Mouse (Mus musculus) limb, embryonic 14.5 days (tissue): ENCODE results near the gene Cobll1. TPM values are rescaled to one million over a fixed set of nuclear protein-coding genes. Genes with fewer than 3 reads are reported as not detected.
A peak's percentile ranks its signal among the peaks of the same experiment; 100 is the strongest.

ENCODE experiments used
- ATAC-seq: fragments of 200-750 bp; cut with Nextera tagmentation; 2 replicates; pipeline ENCODE4 v1.8.0; 2017; ENCODE audit warnings: low read depth, moderate number of reproducible peaks, moderate TSS enrichment; ENCODE audit not compliant: low FRiP score
- DNase-seq: peaks from one replicate; pipeline ENCODE4 v3.0.0-alpha.2; 2015; ENCODE audit warnings: low spot score
- H3K27ac ChIP-seq: fragments of 300-500 bp; sonication (generic); replicated peaks from 2 replicates; pipeline ENCODE4 v1.5.1; 2014; ENCODE audit warnings: low read depth, mild to moderate bottlenecking, low read length, moderate library complexity, mixed read lengths
- H3K27me3 ChIP-seq: fragments of 300-500 bp; sonication (generic); 2 replicates; pipeline ENCODE4 v1.6.1; 2014; ENCODE audit warnings: low read length, mixed read lengths; ENCODE audit not compliant: control insufficient read depth, insufficient read depth
- H3K36me3 ChIP-seq: fragments of 300-500 bp; sonication (generic); 2 replicates; pipeline ENCODE4 v1.6.1; 2014; ENCODE audit warnings: mild to moderate bottlenecking, low read length, moderate library complexity, mixed read lengths; ENCODE audit not compliant: control insufficient read depth, insufficient read depth
- H3K4me1 ChIP-seq: fragments of 300-500 bp; sonication (generic); 2 replicates; pipeline ENCODE4 v1.6.1; 2014; ENCODE audit warnings: antibody characterized with exemption, low read length, mixed read lengths; ENCODE audit not compliant: control insufficient read depth, insufficient read depth
- H3K4me2 ChIP-seq: fragments of 300-500 bp; sonication (generic); replicated peaks from 2 replicates; pipeline ENCODE4 v1.6.1; 2014; ENCODE audit warnings: low read depth, mild to moderate bottlenecking, low read length, moderate library complexity; ENCODE audit not compliant: severe bottlenecking
- H3K4me3 ChIP-seq: fragments of 300-500 bp; sonication (generic); replicated peaks from 2 replicates; pipeline ENCODE4 v1.5.1; 2014; ENCODE audit warnings: low read length
- H3K9ac ChIP-seq: fragments of 300-500 bp; sonication (generic); 2 replicates; pipeline ENCODE4 v1.6.1; 2014; ENCODE audit warnings: mild to moderate bottlenecking, low read depth, low read length, moderate library complexity; ENCODE audit not compliant: severe bottlenecking
- H3K9me3 ChIP-seq: fragments of 300-500 bp; sonication (generic); 2 replicates; pipeline ENCODE4 v1.6.1; 2016; ENCODE audit warnings: low read length; ENCODE audit not compliant: control insufficient read depth
- POLR2A ChIP-seq: fragments of 200-500 bp; IDR thresholded peaks from 2 replicates; pipeline ENCODE4 v1.8.0; 2012; ENCODE audit warnings: inconsistent platforms, mild to moderate bottlenecking, moderate library complexity, borderline replicate concordance; ENCODE audit not compliant: insufficient read depth, insufficient read length; ENCODE audit errors: extremely low read depth
- WGBS: fragments of 180-500 bp; shearing (Covaris S2); extraction: QIAGEN DNeasy Blood & Tissue Kit; methylation state at CpG from one replicate; pipeline ENCODE4 v1.1.7; 2014; 5-methylcytosine and 5-hydroxymethylcytosine counted together
- polyA plus RNA-seq, 2 experiments: library from polyadenylated mRNA; depleted of rRNA in 1 of 2; stranded (reverse) in 1 of 2; unstranded in 1 of 2; fragments of >200 nt; fragmentation: Nextera tagmentation in 1 of 2; extraction: Ambion mirVana in 1 of 2; gene quantifications; 2 replicates each; pipeline versions ENCODE4 v1.2.1 to v1.2.3; 2012 to 2014

Gene Cobll1
- polyA plus RNA-seq, 2 experiments: 3.1 to 5.1 TPM

DNA sequence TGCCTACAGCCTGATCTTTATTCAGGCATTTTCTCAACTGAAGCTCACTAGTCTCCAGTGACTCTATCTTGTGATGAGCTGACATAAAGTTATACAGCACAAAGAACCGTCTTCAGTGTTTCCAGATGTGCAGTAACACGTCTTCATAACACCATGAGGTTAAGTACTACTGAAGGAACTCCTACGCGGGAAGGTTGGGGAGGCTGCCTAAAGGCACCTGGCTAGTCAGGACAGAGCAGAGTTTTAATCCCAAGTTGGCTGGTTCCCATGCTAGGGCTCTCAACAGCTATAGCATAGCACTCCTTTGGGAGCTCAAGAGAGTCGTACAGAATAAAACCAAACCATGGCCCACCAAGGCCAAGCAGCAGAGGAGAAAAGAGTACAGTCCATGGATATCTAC is 76.6 kb downstream of the Cobll1 start:
- Histone ChIP-seq H3K4me3 (no peak overlapping the region), H3K4me1 (no peaks in the 10 kb centered on the region), H3K27me3 (no peaks in the 10 kb centered on the region), H3K9me3 (no peaks in the 10 kb centered on the region), H3K36me3 (no peaks in the 10 kb centered on the region), H3K4me2 (no peak overlapping the region), H3K27ac (no peak overlapping the region), H3K9ac (no peak overlapping the region)
- WGBS: 70% methylated on average over 5 of the region's 5 CpGs
- peak; percentile 80 for ATAC-seq
- peak; percentile 14 for DNase-seq
- no peak for TF ChIP-seq POLR2A

DNA sequence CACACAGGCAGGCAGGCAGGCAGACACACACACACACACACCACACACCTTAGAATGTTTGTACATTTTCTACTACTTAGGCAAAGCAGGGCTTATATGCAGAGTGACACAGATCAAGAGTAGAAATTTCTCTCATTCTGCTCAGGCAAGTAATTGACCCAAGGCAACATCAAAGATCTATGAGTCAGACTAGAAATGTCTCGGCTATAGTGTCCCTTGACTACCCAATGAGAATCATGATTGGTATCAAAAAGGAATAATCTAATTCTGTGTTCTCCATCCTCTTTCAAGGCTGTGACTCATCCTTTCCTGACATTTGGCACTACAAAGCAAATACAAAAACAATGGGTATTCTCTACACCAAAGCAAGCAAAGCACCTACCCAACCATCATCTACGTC is 77.5 kb downstream of the Cobll1 start:
- Histone ChIP-seq H3K27ac (no peak overlapping the region), H3K4me2 (no peak overlapping the region), H3K4me1 (no peaks in the 10 kb centered on the region), H3K9ac (no peak overlapping the region), H3K27me3 (no peaks in the 10 kb centered on the region), H3K4me3 (no peak overlapping the region), H3K9me3 (no peaks in the 10 kb centered on the region), H3K36me3 (no peaks in the 10 kb centered on the region)
- no peak for TF ChIP-seq POLR2A
- WGBS: 96% methylated on average over 2 of the region's 2 CpGs
- DNase-seq: no peak
- no peak for ATAC-seq

DNA sequence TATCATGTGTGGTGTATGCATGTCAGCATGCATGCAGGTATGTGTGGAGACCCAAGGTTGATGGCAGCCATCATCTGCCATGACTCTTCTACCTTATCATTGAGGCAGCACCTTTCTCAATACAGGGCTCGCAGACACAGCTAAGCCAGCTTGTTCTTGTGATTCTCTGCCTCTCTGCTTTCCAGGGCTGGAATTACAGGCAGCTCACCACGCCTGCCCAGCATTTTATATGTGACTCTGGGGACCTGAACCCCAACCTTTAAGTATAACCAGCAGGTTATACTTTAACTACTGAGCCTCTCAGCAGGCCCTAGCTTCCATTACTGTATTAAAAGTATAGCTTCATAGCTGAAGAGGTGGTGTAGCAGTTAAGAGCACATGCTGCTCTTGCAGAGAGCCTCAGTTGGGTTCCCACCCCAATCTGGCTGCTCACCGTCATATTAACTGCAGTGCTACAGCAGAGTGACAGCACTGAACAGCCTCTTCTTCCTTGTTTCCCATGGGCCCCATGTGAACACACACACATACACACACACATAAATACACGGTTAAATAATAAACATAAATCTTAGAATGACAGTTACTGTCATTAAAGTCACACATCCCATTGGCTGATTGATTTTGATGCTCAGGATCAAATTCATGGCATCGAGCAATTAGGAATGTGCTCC is 81.1 kb downstream of the Cobll1 start:
- 59% methylated on average over 5 of the region's 5 CpGs for WGBS
- DNase-seq (no peak), ATAC-seq (no peak)
- H3K4me1 ChIP-seq: no peaks in the 10 kb centered on the region
- no peak overlapping the region for H3K4me3 ChIP-seq
- no peaks in the 10 kb centered on the region for H3K36me3 ChIP-seq
- H3K9ac ChIP-seq: no peak overlapping the region
- no peaks in the 10 kb centered on the region for H3K27me3 ChIP-seq
- H3K4me2 ChIP-seq: no peak overlapping the region
- H3K9me3 ChIP-seq: no peaks in the 10 kb centered on the region
- H3K27ac ChIP-seq: no peak overlapping the region
- TF ChIP-seq POLR2A: no peak

DNA sequence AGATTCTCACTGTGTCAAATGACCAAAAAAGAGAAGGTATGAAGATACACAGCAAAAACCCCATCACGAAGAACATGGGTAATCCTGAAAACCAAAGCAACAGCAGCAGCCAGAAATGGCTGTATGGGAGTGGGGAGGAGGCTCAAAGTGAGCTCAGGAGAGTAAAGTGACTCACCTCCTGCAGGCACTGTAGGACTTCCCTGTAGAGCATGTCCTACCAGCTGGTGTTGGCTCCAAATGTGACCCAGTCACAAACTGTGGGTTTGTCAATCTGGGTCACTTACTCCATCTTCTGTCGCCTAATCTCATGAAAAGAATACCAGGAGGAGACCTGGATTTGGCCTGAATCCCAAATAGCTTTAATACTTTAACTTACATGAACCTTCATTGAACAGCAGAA is 81.9 kb downstream of the Cobll1 start:
- no peak for TF ChIP-seq POLR2A
- DNase-seq: no peak
- Histone ChIP-seq H3K9me3 (no peaks in the 10 kb centered on the region), H3K27ac (no peak overlapping the region), H3K27me3 (no peaks in the 10 kb centered on the region), H3K4me3 (no peak overlapping the region), H3K36me3 (no peaks in the 10 kb centered on the region), H3K4me2 (no peak overlapping the region), H3K4me1 (no peaks in the 10 kb centered on the region), H3K9ac (no peak overlapping the region)
- WGBS: 94% methylated on average over 2 of the region's 2 CpGs
- ATAC-seq: no peak

DNA sequence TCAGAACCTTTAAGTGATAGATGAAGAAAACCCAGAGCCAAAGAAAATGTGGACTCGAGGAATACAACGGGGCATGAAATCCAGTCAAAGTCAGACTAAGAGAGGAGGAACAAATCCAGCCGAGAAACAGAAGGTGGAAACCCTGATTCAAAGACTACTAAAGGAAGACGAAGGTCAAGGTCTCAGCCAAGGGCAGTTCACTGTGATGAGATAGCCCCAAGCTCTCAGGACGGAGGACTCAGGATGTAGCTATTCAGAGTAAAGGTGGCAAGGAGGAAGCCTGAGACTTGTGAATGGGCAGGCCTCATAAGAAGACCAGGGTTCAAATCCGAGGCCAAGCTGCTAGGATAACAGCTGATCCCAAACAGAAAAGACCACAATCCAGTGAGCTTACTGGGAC is 90.3 kb downstream of the Cobll1 start:
- no peak overlapping the region for H3K4me3 ChIP-seq
- H3K9me3 ChIP-seq: no peaks in the 10 kb centered on the region
- no peak overlapping the region for H3K27ac ChIP-seq
- no peak overlapping the region for H3K4me2 ChIP-seq
- TF ChIP-seq POLR2A: no peak
- DNase-seq (no peak), ATAC-seq (no peak)
- no peaks in the 10 kb centered on the region for H3K36me3 ChIP-seq
- H3K27me3 ChIP-seq: no peaks in the 10 kb centered on the region
- WGBS: 93% methylated on average over 6 of the region's 6 CpGs
- H3K9ac ChIP-seq: no peak overlapping the region
- no peaks in the 10 kb centered on the region for H3K4me1 ChIP-seq
